Mouse (Mus musculus) forebrain, embryonic 11.5 days (tissue): ENCODE results near the gene Olfr1183. TPM values are rescaled to one million over a fixed set of nuclear protein-coding genes. Genes with fewer than 3 reads are reported as not detected.

Experiments
- polyA plus RNA-seq: library from polyadenylated mRNA; unstranded; fragments of >200 nt; fragmentation: Nextera tagmentation; extraction: Ambion mirVana; gene quantifications from 2 replicates; pipeline ENCODE4 v1.2.1, GENCODE M21; 2014

Gene Olfr1183
- polyA plus RNA-seq, 1 experiment from 2014 or later = not detected

Other genes with a start within 250 kb of the Olfr1183 start
- not detected in 2 replicates for gene Olfr1170, start 226.5 kb upstream of the Olfr1183 start, polyA plus RNA-seq
- not detected in 2 replicates for gene Olfr1173, start 175.0 kb upstream of the Olfr1183 start, polyA plus RNA-seq
- not detected in 2 replicates for gene Olfr1174-ps, start 139.7 kb upstream of the Olfr1183 start, polyA plus RNA-seq
- not detected in 2 replicates for gene Olfr1175-ps, start 127.7 kb upstream of the Olfr1183 start, polyA plus RNA-seq
- not detected in 2 replicates for gene Olfr1176, start 118.1 kb upstream of the Olfr1183 start, polyA plus RNA-seq
- gene Olfr1177-ps, start 108.4 kb upstream of the Olfr1183 start, polyA plus RNA-seq = not detected in 2 replicates
- gene Olfr1178, start 67.8 kb upstream of the Olfr1183 start, polyA plus RNA-seq = not detected in 2 replicates
- not detected in 2 replicates for gene Olfr1179, start 48.4 kb upstream of the Olfr1183 start, polyA plus RNA-seq
- not detected in 2 replicates for gene Olfr1180, start 35.7 kb upstream of the Olfr1183 start, polyA plus RNA-seq
- not detected in 2 replicates for gene Olfr1181, start 28.7 kb upstream of the Olfr1183 start, polyA plus RNA-seq
- gene Gm13757, start 5.7 kb upstream of the Olfr1183 start, polyA plus RNA-seq = not detected in 2 replicates
- not detected in 2 replicates for gene Olfr1184, start 28.7 kb downstream of the Olfr1183 start, polyA plus RNA-seq
- gene Olfr1185-ps1, start 38.5 kb downstream of the Olfr1183 start, polyA plus RNA-seq = not detected in 2 replicates
- gene Olfr1186, start 63.7 kb downstream of the Olfr1183 start, polyA plus RNA-seq = not detected in 2 replicates
- not detected in 2 replicates for gene Olfr1188, start 102.1 kb downstream of the Olfr1183 start, polyA plus RNA-seq
- gene Olfr1189, start 131.6 kb downstream of the Olfr1183 start, polyA plus RNA-seq = not detected in 2 replicates
- not detected in 2 replicates for gene Olfr1191-ps1, start 185.7 kb downstream of the Olfr1183 start, polyA plus RNA-seq
- gene Olfr1192-ps1, start 193.6 kb downstream of the Olfr1183 start, polyA plus RNA-seq = not detected in 2 replicates
- gene Olfr1193, start 220.8 kb downstream of the Olfr1183 start, polyA plus RNA-seq = not detected in 2 replicates
- gene Olfr1195, start 234.3 kb downstream of the Olfr1183 start, polyA plus RNA-seq = not detected in 2 replicates
- not detected in 2 replicates for gene Olfr1196, start 249.7 kb downstream of the Olfr1183 start, polyA plus RNA-seq